Mouse (Mus musculus): ENCODE measurements at regions not wholly inside any gene's neighbourhood (a gene's known extent, or its start where the extent isn't known, plus 50 kb on each side); places are given as distances from the start of the nearest gene placed in this dataset.

GRCm38 (mm10) chr10:8018229-8019026 lies 62.4 kb upstream of the Tab2 start:
- DNase-seq = no peak

GRCm38 (mm10) chr10:8016741-8017140 lies 60.7 kb upstream of the Tab2 start:
- no peak for DNase-seq

GRCm38 (mm10) chr10:8011744-8012143 lies 55.7 kb upstream of the Tab2 start:
- no peak for DNase-seq

- no peak for DNase-seq
Measured at GRCm38 (mm10) chr10:8011138-8011537, 55.1 kb upstream of the Tab2 start.

GRCm38 (mm10) chr10:8009855-8010254 lies 53.8 kb upstream of the Tab2 start:
- no peak for DNase-seq

GRCm38 (mm10) chr10:8007990-8008368 lies 51.9 kb upstream of the Tab2 start:
- no peak for DNase-seq

- DNase-seq = no peak
Measured at GRCm38 (mm10) chr10:8007286-8007989, 51.4 kb upstream of the Tab2 start.

Measured in kidney, postnatal 36 days (tissue).